Mouse (Mus musculus) CH12F3 (cell line): ENCODE results near the gene Ccdc103.

Source experiments
- in situ Hi-C: fragments of 300-500 bp; cut with MboI; formaldehyde crosslinking; loops from 2 replicates; pipeline ENCODE4 v1.14.3; 2020; ENCODE audit warnings: low sequenced_read_pairs

Ccdc103 gene

DNA sequence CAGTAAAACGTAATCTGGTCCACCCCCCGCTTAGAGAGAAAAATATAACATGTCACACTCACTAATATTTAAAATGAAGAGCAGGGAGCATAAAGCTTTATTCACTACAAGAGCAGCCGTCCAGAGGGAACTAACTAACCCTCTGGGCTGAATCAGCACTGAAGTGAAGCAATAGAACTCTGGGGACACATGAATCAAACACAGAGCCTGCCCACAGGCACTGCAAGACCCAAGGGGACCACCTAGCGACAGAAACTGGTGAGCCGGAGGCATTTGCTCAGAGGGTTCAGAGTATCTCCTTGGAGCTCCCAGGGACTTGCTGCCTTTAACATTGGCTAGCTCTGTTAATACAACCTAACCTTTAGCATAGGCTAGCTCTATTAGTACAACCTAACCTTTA is 9.1 kb downstream of the Ccdc103 start:
- in situ Hi-C loops = no loop called here

- in situ Hi-C loops = no loop called here
These were observed 12.1 kb downstream of the Ccdc103 start for GRCm38 (mm10) chr11:102893015-102893651.

DNA sequence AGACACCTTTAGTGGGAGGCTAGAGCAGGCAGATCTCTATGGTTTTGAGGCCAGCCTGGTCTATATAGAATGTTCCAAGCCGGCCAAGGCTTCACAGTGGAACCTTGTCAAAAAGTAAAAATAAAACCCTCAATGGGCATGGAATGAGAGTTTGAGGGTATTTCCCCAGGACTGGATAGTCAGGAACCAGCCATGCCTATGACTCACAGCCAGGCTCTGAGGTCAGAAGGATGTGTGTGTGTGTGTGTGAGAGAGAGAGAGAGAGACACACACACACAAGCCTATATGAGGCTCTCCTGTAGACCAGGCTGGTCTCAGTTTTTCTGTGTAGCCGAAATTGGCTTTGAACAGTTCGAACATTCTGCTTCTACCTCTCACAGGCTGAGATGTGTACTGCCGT is 13.7 kb downstream of the Ccdc103 start:
- in situ Hi-C loops = loop anchor here (5.0 kb wide), 1 partner anchor 98 kb away; no protein-coding TSS in a partner anchor

- in situ Hi-C loops = loop anchor here (5.0 kb wide), 1 partner anchor 97 kb away; no protein-coding TSS in a partner anchor
These were observed 14.8 kb downstream of the Ccdc103 start for GRCm38 (mm10) chr11:102895779-102896178.

DNA sequence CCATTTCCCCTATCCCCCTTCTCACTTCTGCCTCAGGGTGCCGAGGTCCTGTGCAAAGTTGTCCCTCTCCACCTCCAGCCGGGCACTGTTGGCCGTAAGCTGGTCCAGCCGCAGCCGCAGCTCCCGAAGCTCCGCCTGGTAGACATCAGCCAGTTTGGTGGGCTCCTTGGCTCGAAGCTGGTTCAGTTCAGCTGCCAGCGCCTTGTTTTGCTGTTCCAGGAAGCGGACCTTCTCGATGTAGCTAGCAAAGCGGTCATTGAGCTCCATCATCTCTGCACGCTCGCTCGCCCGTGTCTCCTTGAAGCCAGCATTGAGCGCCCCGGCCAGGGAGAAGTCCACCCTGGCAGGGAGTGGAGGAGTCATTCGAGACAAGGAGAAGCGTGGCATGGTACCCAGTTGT is 15.6 kb downstream of the Ccdc103 start:
- in situ Hi-C loops = loop anchor here (5.0 kb wide), 1 partner anchor 96 kb away; no protein-coding TSS in a partner anchor

DNA sequence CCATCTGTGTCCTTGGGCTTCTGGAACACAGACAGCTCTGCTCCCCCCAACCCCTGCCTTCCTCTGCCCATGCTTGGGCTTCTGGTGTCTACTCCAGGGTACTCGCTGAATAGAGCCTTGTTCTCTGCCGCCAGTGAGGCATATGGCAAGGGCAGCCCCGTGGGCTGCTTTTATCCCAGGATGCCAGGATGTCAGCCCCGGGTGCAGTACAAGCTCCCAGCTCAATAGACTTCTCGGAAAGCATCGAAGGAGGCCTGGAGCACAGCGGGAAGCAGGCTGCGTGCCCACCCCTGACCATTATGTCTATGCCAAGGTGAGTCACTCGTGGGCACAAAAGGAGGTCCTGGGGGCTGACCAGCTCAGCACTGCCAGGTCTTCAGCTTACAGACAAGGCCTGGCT is 17.4 kb downstream of the Ccdc103 start:
- in situ Hi-C loops = loop anchor here (5.0 kb wide), 1 partner anchor 94 kb away; no protein-coding TSS in a partner anchor

DNA sequence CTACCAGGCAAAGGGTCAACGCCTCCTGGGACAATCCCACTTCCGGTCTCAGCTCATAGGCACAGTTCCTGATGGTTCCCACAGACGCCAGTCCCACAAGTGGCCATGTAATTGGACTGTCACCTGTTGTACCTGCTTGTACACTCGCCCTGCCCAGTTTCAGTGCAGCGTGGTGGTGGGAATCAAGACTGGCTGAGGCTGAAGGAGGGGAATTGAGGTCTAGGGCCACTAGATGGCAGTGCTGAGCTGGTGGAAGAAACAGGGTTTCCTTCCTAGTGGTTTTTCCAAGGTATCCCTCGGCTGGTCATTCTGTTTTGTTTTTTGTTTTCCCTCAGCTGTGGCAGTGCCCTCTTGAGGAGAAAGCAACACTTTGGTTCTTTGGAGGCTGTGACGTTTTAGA is 19.8 kb downstream of the Ccdc103 start, which contains the start of gene Gfap:
Gene Gfap, minus strand, starts transcription at position 150 of the 400 bp plus-strand sequence.
- in situ Hi-C loops = no loop called here

- in situ Hi-C loops = no loop called here
These were observed 20.2 kb downstream of the Ccdc103 start for GRCm38 (mm10) chr11:102901199-102901598.

- in situ Hi-C loops = no loop called here
These were observed 21.1 kb downstream of the Ccdc103 start for GRCm38 (mm10) chr11:102902107-102902506.

DNA sequence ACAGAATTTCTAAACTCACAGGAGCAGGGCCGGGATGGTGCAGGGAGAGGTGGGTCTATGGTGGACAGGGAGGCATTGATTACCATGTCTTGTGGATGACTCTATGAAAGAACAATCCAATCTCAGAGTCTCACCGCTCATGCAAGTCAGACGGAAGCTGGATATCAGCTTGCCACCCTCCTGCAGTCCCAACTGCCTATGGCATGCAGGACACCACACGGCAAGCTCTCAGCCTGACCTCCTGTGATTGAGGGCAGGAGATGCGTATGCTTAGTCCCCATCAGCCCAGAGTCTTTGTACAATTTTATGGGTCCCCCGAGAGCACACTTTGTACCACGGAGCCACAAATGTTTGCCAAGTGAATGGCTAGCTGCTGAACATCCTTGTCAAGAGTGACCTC is 22.6 kb downstream of the Ccdc103 start:
- in situ Hi-C loops = no loop called here

DNA sequence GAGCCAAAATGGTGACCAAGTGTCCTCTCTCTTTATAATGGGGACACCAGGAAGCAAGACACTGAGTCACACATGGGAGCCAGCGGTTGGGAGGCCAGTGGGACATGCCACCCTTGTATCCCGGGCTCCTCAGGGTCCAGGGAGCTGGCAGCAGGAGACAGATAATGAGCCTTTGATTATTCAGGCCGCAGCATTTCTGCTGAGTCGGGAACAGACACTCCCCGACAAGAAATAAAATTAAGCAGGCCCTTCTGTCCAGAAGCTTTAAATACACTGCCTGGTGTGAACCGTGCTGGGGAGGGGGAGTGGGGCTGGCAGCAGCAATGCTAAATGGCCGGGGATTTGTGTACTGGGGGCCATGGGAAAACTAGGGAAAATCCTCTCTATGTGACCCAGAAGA is 30.4 kb downstream of the Ccdc103 start:
- in situ Hi-C loops = no loop called here

GRCm38 (mm10) chr11:102915380-102915779 is 34.4 kb downstream of the Ccdc103 start:
- in situ Hi-C loops = no loop called here

- in situ Hi-C loops = no loop called here
These were observed 37.1 kb downstream of the Ccdc103 start for GRCm38 (mm10) chr11:102918077-102918476.

GRCm38 (mm10) chr11:102921491-102921890 is 40.5 kb downstream of the Ccdc103 start:
- in situ Hi-C loops = no loop called here

DNA sequence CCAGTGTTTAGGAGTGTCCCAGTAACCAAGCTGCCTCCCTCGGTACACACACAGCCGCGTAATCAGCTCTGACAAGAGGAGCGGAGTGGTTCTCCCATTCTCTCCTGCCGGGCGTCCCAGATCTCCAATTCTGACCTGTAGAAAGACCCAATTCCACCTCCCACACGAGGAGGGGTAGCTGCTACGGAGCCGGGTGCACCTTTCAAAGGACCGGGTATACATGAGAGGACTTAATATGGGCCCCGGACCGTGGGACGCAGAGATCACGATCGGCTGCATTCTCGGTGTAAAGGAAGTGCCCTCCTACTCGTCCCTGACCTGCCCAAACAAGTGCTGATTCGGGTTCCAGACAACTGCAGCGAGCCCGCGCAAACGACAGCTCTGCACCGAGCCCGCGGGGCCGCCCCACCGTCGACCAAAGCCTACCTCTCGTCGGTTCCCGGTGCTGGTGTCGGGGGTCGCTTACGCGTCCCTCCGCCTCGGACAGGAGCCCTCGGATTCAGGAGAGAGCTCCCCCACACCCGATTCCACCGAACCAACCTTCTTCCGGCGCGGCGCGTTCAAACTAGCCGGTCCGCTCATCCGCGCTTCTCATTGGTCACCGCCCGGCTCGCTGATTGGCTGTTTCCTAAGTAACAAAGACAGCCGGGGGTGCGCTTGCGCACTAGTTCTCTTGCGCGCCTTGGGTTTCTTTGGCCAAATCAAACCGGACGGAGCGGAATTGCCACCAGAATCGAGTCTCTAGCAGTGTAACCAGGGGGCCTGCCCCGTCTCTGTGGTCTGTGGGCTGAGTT is 43.8 kb downstream of the Ccdc103 start, which contains the start of gene Kif18b:
Gene Kif18b, minus strand, starts transcription at position 568 of the 794 bp plus-strand sequence.
- in situ Hi-C loops = no loop called here

- in situ Hi-C loops = no loop called here
These were observed 44.3 kb downstream of the Ccdc103 start for GRCm38 (mm10) chr11:102925351-102925717.

GRCm38 (mm10) chr11:102930672-102931071 is 49.7 kb downstream of the Ccdc103 start:
- in situ Hi-C loops = no loop called here
